Mouse (Mus musculus) naive thymus-derived CD4-positive, alpha-beta T cell, adult 2 months (primary cell): ENCODE measurements around the gene Hfe.

Experiments
- DNase-seq: peaks from one replicate; pipeline ENCODE4 v3.0.0-alpha.2; 2011; ENCODE audit warnings: low read depth

Gene Hfe

GRCm38 (mm10) chr13:23710374-23711089 is at the start of gene Hfe:
Gene Hfe, minus strand, starts transcription at chr13:23710854.
- DNase-seq = peak; percentile 83

GRCm38 (mm10) chr13:23759916-23760239 is 49.2 kb upstream of the Hfe start:
- DNase-seq = no peak

GRCm38 (mm10) chr13:23759251-23759771 is 48.7 kb upstream of the Hfe start:
- DNase-seq = peak; percentile 4

DNA sequence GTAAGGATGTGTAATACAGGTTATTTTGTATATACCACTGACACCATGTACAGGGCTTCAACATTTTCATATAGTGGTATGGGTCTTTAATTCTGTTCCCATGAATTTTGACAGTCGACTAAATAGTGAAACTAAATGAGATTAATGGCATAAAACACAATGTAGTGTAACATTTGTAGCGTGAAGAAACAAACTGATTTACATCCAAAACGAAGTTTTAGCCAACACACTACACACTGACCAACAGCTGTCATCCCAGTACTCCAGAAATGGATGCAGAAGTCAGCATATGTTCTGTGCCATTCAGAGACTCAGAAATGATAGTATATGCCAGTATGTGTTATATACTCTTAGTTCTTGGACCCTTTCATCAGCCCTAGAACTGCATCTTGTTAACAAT is 47.3 kb upstream of the Hfe start:
- no peak for DNase-seq

DNA sequence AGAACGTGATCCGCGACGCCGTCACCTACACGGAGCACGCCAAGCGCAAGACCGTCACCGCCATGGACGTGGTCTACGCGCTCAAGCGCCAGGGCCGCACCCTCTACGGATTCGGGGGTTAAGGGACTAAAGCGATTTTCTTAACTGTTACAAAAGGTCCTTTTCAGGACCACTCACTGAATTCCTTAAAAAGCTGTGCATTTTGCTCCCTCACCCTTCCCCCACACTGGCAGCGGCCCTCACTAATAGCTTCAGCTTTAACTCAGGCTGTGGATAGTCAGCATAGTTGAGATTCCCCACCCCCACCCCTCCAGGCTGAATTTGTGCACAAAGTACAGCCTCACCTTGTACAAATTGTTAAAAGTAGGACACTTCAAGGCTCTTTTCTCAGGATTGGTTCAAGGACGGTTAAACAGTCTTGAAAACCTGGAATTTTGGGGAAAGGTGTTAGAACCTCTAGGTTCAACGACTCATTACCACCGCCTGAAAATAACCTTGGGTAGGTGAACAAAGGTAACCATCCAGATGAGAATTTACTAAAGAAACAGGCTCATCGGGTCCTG is 46.6 kb upstream of the Hfe start:
- DNase-seq = peak; percentile 59

- peak; percentile 94 for DNase-seq
These were observed 46.1 kb upstream of the Hfe start, which contains the start of gene Hist1h4b for GRCm38 (mm10) chr13:23756790-23757189. Gene Hist1h4b, plus strand, starts transcription at chr13:23757013.

DNA sequence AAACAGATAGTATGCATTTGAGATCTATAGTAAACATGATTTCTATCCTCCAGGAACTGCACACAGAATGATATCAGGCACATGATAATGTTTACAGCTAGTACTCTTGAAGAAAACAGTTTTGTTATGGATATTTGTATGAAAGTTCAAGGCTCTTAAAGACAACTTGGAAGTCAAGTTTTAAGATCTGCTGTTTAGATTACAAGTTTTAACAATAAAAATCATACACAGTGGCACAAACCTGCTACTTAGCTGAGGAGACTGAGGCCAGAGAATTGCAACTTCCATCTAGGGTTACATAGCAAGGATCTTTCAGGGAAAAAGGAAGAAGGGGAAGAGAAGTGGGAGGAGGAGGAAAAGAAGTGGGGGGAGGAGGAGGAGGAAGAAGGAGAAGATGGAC is 44.3 kb upstream of the Hfe start:
- no peak for DNase-seq

- peak; percentile 3 for DNase-seq
These were observed 42.8 kb upstream of the Hfe start for GRCm38 (mm10) chr13:23753314-23754078.

GRCm38 (mm10) chr13:23752742-23753172 is 42.1 kb upstream of the Hfe start:
- DNase-seq = peak; percentile 34

GRCm38 (mm10) chr13:23752067-23752741 is 41.5 kb upstream of the Hfe start, which contains the start of gene Hist1h3b:
Gene Hist1h3b, plus strand, starts transcription at chr13:23752267.
- peak; percentile 84 for DNase-seq

GRCm38 (mm10) chr13:23751478-23751956 is 40.9 kb upstream of the Hfe start:
- DNase-seq = peak; percentile 49

DNA sequence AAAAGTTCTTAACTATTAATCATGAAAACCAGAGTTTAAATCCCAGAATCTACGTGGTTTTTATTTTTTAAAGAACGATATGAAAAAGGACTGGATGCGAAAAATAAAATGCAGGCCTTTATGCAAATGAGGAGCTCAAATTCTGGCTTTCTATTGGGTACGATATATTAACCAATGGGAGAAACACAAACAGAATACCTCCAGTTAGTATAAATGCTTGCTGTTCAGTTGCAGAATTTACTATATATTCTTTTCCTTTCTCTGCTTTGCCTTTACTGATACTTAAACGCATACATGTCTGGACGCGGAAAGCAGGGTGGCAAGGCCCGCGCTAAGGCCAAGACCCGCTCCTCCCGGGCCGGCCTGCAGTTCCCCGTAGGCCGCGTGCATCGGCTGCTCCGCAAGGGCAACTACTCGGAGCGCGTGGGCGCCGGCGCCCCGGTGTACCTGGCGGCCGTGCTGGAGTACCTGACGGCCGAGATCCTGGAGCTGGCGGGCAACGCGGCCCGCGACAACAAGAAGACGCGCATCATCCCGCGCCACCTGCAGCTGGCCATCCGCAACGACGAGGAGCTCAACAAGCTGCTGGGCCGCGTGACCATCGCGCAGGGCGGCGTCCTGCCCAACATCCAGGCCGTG is 40.3 kb upstream of the Hfe start, which contains the start of gene Hist1h2ab:
Gene Hist1h2ab (plus strand): TSS at position 288 of the 639 bp plus-strand sequence.
- peak; percentile 75 for DNase-seq

DNA sequence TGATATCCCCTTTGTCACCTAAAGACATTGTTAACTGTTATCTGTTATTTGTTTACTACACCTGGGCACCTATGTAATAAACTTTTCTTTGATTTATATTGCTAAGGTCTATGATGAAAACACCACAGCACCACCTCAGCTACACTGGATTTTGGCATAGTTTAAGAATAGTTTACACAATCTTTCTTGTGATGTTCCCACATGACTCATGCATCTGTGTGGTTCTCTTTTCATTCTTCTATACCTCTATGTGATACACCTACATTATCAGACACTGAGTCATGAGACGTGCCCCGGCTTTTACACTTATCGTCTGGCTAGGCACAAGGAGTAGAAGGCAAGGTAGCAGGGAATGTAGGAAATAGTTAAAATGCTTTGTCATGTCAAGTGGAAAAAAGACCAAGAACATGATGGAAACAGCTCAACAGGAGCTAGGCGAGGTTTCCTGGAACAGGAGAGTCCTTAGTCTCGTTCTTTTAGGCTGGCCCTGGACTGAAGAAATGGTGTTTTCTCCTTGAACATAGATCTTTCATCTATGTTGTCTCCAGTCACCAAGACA is 39.0 kb upstream of the Hfe start:
- DNase-seq = no peak

GRCm38 (mm10) chr13:23747892-23748288 is 37.2 kb upstream of the Hfe start:
- no peak for DNase-seq

DNA sequence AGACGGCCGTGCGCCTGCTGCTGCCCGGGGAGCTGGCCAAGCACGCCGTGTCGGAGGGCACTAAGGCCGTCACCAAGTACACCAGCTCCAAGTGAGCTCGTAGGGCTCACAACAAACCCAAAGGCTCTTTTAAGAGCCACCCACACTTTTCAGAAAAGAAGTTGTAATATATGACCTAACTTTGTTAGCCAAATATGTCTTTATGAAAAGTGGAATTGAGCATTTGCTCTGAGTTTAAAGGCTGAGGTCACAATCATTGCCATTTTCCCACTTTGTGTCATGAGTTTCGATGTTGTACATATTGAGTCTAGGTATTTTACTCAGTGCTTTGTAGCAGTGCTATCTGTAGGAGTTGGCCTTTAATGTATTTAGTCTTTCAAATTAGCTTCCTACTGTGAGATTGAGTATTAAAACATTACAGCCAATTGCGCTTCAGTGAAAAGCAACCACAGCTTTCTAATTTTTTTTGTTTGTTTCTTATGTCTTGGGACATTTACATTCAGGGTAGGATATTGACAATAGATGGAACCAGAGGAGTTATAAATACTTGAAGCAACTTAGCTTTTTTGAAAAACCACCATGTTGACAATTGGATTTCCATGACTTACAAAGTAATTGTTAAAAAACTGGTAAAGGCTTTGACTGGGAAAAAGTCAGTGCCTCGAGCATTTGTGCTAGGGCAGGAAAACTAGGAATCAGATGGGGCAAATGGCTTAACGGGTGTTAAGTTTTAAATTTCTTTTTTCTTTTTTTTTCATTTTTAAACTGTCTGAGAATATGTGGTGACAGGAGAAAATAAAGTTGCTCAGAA is 36.6 kb upstream of the Hfe start:
- peak; percentile 47 for DNase-seq

GRCm38 (mm10) chr13:23746201-23747080 is 35.8 kb upstream of the Hfe start, which contains the start of gene Hist1h2bb:
Gene Hist1h2bb, plus strand, starts transcription at chr13:23746734.
- peak; percentile 91 for DNase-seq

DNA sequence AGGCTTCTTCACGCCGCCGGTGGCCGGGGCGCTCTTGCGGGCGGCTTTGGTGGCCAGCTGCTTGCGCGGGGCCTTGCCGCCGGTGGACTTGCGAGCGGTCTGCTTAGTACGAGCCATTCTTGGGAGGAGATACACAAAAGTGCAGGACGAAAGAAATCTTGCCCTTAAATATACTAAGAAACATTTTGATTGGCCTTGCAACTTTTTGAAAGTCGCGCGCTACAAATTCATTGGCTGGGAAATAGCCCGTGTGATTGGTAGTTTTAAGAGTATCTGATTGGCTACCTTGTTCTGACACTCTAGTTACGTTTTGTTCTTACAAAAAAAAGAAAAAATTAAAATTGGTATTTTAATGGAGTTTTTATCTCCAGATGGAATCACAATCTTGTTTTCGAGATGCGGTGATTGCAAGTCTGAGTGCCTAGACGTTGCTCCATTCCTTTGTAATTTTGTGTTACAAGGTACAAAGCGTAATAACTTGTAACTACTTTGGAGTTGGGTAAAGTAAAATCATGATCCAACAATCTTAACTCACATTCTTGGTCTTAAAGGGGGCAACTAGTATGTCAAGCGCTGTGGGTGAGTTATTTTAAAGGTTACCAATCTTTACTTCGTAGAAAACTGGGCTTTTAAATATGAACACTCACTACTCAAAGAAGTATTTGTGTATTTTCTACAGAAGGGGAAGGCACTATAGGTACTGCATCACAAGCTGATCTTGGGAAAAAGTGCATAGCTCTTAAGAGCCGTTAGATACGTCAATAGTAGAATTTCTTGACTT is 34.9 kb upstream of the Hfe start, which contains the start of gene Hist1h3c:
Gene Hist1h3c (minus strand): TSS at position 222 of the 781 bp plus-strand sequence.
- DNase-seq = peak; percentile 94
